25 mouse cellular contexts compared by ENCODE assay signal in genomic region chr2:49160232-49160947, GRCm38 (mm10).
DNase-seq lines count a peak whose midpoint lies in the region; ATAC-seq lines count a peak whose summit lies in the region.
"Had no signal": no experiment of that assay in that cellular context is flagged by ENCODE, and none has a peak within 500 bp of the region (broad histone marks: within the 10 kb centered on the region; RNA-seq: fewer than 3 reads in every experiment).

No protein-coding gene starts in this region.

- no peak overlapping the region for H3K4me2 ChIP-seq in liver, embryonic 15.5 days
- H3K4me2 ChIP-seq: embryonic facial prominence, embryonic 13.5 days; heart, embryonic 13.5 days; midbrain, embryonic 13.5 days; stomach, embryonic 15.5 days had no signal

- peak; percentile 58 for ATAC-seq in common myeloid progenitor, adult 5-6 weeks (replicated peaks; ENCODE audit: low read depth, poor library complexity, severe bottlenecking)
- ATAC-seq in liver, embryonic 15.5 days (ENCODE audit: insufficient read depth): peak; percentile 80
- ATAC-seq in granulocyte monocyte progenitor cell, adult 5-6 weeks (replicated peaks; ENCODE audit: poor library complexity, severe bottlenecking): no peak
- ATAC-seq: forebrain, embryonic 14.5 days; hindbrain, postnatal 0 days; intestine, embryonic 16.5 days; midbrain, embryonic 13.5 days had no signal

- no peak overlapping the region for H3K9ac ChIP-seq in liver, embryonic 15.5 days
- H3K9ac ChIP-seq: embryonic facial prominence, embryonic 13.5 days; heart, embryonic 13.5 days; midbrain, embryonic 13.5 days; stomach, embryonic 15.5 days had no signal

- no peak overlapping the region; the same call in 1 of the 2 replicates for H3K27ac ChIP-seq in liver, embryonic 15.5 days (replicated peaks)
- H3K27ac ChIP-seq: embryonic facial prominence, embryonic 13.5 days; heart, adult 2 months; heart, embryonic 13.5 days; hindbrain, postnatal 0 days; midbrain, embryonic 13.5 days; stomach, embryonic 15.5 days had no signal

- peaks cover 4% of the 10 kb centered on the region; the same call in 1 of the 2 replicates for H3K36me3 ChIP-seq in liver, embryonic 15.5 days (replicated peaks)
- H3K36me3 ChIP-seq: stomach, embryonic 15.5 days had no signal

- 24% methylated on average over 5 of the region's 5 CpGs for WGBS in liver, embryonic 15.5 days (ENCODE audit: insufficient replicate concordance)

- no peaks in the 10 kb centered on the region for H3K27me3 ChIP-seq in liver, embryonic 15.5 days
- H3K27me3 ChIP-seq: embryonic facial prominence, embryonic 13.5 days; heart, embryonic 13.5 days; midbrain, embryonic 13.5 days; stomach, embryonic 15.5 days had no signal

- peak; percentile 30 for DNase-seq in MEL-GATA-1-ER (ENCODE audit: extremely low read depth, low read depth)
- peak; percentile 9 for DNase-seq in retina, postnatal 1 day
- DNase-seq in lung, adult 18-20 months: no peak
- no peak for DNase-seq in gastrocnemius, postnatal 25 days
- DNase-seq: adrenal gland, postnatal 14 days; cerebellum, adult 18-20 months; cerebellum, postnatal 14 days; gastrocnemius, postnatal 10 days; heart, adult 2 months; heart, postnatal 14 days; kidney, adult 9 months; kidney, postnatal 14 days; layer of hippocampus, postnatal 36 days; lung, adult 2 months; lung, postnatal 14 days had no signal

- no peak overlapping the region for H3K4me3 ChIP-seq in liver, embryonic 15.5 days (replicated peaks)
- H3K4me3 ChIP-seq: embryonic facial prominence, embryonic 13.5 days; heart, adult 2 months; heart, embryonic 13.5 days; midbrain, embryonic 13.5 days; stomach, embryonic 15.5 days had no signal

- H3K9me3 ChIP-seq in liver, embryonic 15.5 days (replicated peaks): no peaks in the 10 kb centered on the region
- H3K9me3 ChIP-seq: embryonic facial prominence, embryonic 13.5 days; stomach, embryonic 15.5 days had no signal

- H3K4me1 ChIP-seq in liver, embryonic 15.5 days (replicated peaks): 0 out of 2 replicates have a peak, but pooled peaks cover 7% of the 10 kb centered on the region
- H3K4me1 ChIP-seq: embryonic facial prominence, embryonic 13.5 days; heart, embryonic 13.5 days; midbrain, embryonic 13.5 days; stomach, embryonic 15.5 days had no signal

Comparison
In these comparisons a context has a peak if more than half of its experiments do, and no peak if none do; other contexts are left out.
1. DNase-seq: peak in MEL-GATA-1-ER (single experiment) and retina, postnatal 1 day (single experiment); none in lung, adult 18-20 months (0 of 2) and gastrocnemius, postnatal 25 days (single experiment).